Mouse (Mus musculus): ENCODE measurements at regions not wholly inside any gene's neighbourhood (a gene's known extent, or its start where the extent isn't known, plus 50 kb on each side); places are given as distances from the start of the nearest gene placed in this dataset.

- 74% methylated on average over 7 of the region's 7 CpGs for WGBS
- no peaks in the 10 kb centered on the region for H3K9me3 ChIP-seq (ENCODE audit: control insufficient read depth, low read length)
- no peaks in the 10 kb centered on the region for H3K4me1 ChIP-seq (ENCODE audit: control insufficient read depth in 2 of 2, insufficient read depth in 2 of 2, low read length in 2 of 2)
- H3K4me2 ChIP-seq (ENCODE audit: low read length), result no peak overlapping the region
- no peak overlapping the region for H3K4me3 ChIP-seq (ENCODE audit: control insufficient read depth in 1 of 2, insufficient read depth in 1 of 2, low read depth in 1 of 2, low read length in 2 of 2)
- H3K27me3 ChIP-seq (ENCODE audit: control insufficient read depth, insufficient read depth, low read length), result no peaks in the 10 kb centered on the region
- no peak for ATAC-seq (ENCODE audit: insufficient number of reproducible peaks, insufficient read depth, low FRiP score, low read depth)
- H3K27ac ChIP-seq (replicated peaks in 1 of 2; ENCODE audit: control insufficient read depth in 1 of 2, insufficient read depth in 1 of 2, low read depth in 2 of 2, low read length in 2 of 2), result no peak overlapping the region
- H3K36me3 ChIP-seq (ENCODE audit: control insufficient read depth, insufficient read depth, low read length), result no peaks in the 10 kb centered on the region
- no peak overlapping the region for H3K9ac ChIP-seq (ENCODE audit: low read length)
Observed at GRCm38 (mm10) chr6:116906426-116907172, 189.9 kb upstream of the Tmem72 start.

- no peak for ATAC-seq (ENCODE audit: insufficient number of reproducible peaks, insufficient read depth, low FRiP score, low read depth)
- Histone ChIP-seq H3K27me3 (ENCODE audit: control insufficient read depth, insufficient read depth, low read length) (no peaks in the 10 kb centered on the region), H3K4me3 (ENCODE audit: control insufficient read depth in 1 of 2, insufficient read depth in 1 of 2, low read depth in 1 of 2, low read length in 2 of 2) (no peak overlapping the region), H3K4me1 (ENCODE audit: control insufficient read depth in 2 of 2, insufficient read depth in 2 of 2, low read length in 2 of 2) (no peaks in the 10 kb centered on the region), H3K4me2 (ENCODE audit: low read length) (no peak overlapping the region), H3K9ac (ENCODE audit: low read length) (no peak overlapping the region), H3K9me3 (ENCODE audit: control insufficient read depth, low read length) (no peaks in the 10 kb centered on the region), H3K36me3 (ENCODE audit: control insufficient read depth, insufficient read depth, low read length) (no peaks in the 10 kb centered on the region), H3K27ac (replicated peaks in 1 of 2; ENCODE audit: control insufficient read depth in 1 of 2, insufficient read depth in 1 of 2, low read depth in 2 of 2, low read length in 2 of 2) (no peak overlapping the region)
- 81% methylated on average over 7 of the region's 7 CpGs for WGBS
Observed at GRCm38 (mm10) chr6:116910607-116911006, 193.9 kb upstream of the Tmem72 start.

- no peak overlapping the region for H3K27ac ChIP-seq (replicated peaks in 1 of 2; ENCODE audit: control insufficient read depth in 1 of 2, insufficient read depth in 1 of 2, low read depth in 2 of 2, low read length in 2 of 2)
- H3K4me2 ChIP-seq (ENCODE audit: low read length), result no peak overlapping the region
- no peaks in the 10 kb centered on the region for H3K4me1 ChIP-seq (ENCODE audit: control insufficient read depth in 2 of 2, insufficient read depth in 2 of 2, low read length in 2 of 2)
- no peaks in the 10 kb centered on the region for H3K36me3 ChIP-seq (ENCODE audit: control insufficient read depth, insufficient read depth, low read length)
- H3K9ac ChIP-seq (ENCODE audit: low read length), result no peak overlapping the region
- H3K9me3 ChIP-seq (ENCODE audit: control insufficient read depth, low read length), result no peaks in the 10 kb centered on the region
- no peaks in the 10 kb centered on the region for H3K27me3 ChIP-seq (ENCODE audit: control insufficient read depth, insufficient read depth, low read length)
- no peak for ATAC-seq (ENCODE audit: insufficient number of reproducible peaks, insufficient read depth, low FRiP score, low read depth)
- no peak overlapping the region for H3K4me3 ChIP-seq (ENCODE audit: control insufficient read depth in 1 of 2, insufficient read depth in 1 of 2, low read depth in 1 of 2, low read length in 2 of 2)
- WGBS, result 51% methylated on average over 3 of the region's 3 CpGs
Observed at GRCm38 (mm10) chr6:116912161-116912560, 195.4 kb upstream of the Tmem72 start.

GRCm38 (mm10) chr6:116914073-116914472 is 197.4 kb upstream of the Tmem72 start:
- H3K36me3 ChIP-seq (ENCODE audit: control insufficient read depth, insufficient read depth, low read length), result no peaks in the 10 kb centered on the region
- H3K27me3 ChIP-seq (ENCODE audit: control insufficient read depth, insufficient read depth, low read length), result no peaks in the 10 kb centered on the region
- 67% methylated on average over 1 of the region's 1 CpGs for WGBS
- H3K4me3 ChIP-seq (ENCODE audit: control insufficient read depth in 1 of 2, insufficient read depth in 1 of 2, low read depth in 1 of 2, low read length in 2 of 2), result no peak overlapping the region
- no peaks in the 10 kb centered on the region for H3K9me3 ChIP-seq (ENCODE audit: control insufficient read depth, low read length)
- H3K27ac ChIP-seq (replicated peaks in 1 of 2; ENCODE audit: control insufficient read depth in 1 of 2, insufficient read depth in 1 of 2, low read depth in 2 of 2, low read length in 2 of 2), result no peak overlapping the region
- ATAC-seq (ENCODE audit: insufficient number of reproducible peaks, insufficient read depth, low FRiP score, low read depth), result no peak
- no peak overlapping the region for H3K4me2 ChIP-seq (ENCODE audit: low read length)
- H3K4me1 ChIP-seq (ENCODE audit: control insufficient read depth in 2 of 2, insufficient read depth in 2 of 2, low read length in 2 of 2), result no peaks in the 10 kb centered on the region
- H3K9ac ChIP-seq (ENCODE audit: low read length), result no peak overlapping the region

- no peak overlapping the region for H3K27ac ChIP-seq (replicated peaks in 1 of 2; ENCODE audit: control insufficient read depth in 1 of 2, insufficient read depth in 1 of 2, low read depth in 2 of 2, low read length in 2 of 2)
- no peaks in the 10 kb centered on the region for H3K4me1 ChIP-seq (ENCODE audit: control insufficient read depth in 2 of 2, insufficient read depth in 2 of 2, low read length in 2 of 2)
- no peak overlapping the region for H3K4me3 ChIP-seq (ENCODE audit: control insufficient read depth in 1 of 2, insufficient read depth in 1 of 2, low read depth in 1 of 2, low read length in 2 of 2)
- no peak overlapping the region for H3K4me2 ChIP-seq (ENCODE audit: low read length)
- no peak overlapping the region for H3K9ac ChIP-seq (ENCODE audit: low read length)
- H3K36me3 ChIP-seq (ENCODE audit: control insufficient read depth, insufficient read depth, low read length), result no peaks in the 10 kb centered on the region
- 62% methylated on average over 3 of the region's 3 CpGs for WGBS
- H3K27me3 ChIP-seq (ENCODE audit: control insufficient read depth, insufficient read depth, low read length), result no peaks in the 10 kb centered on the region
- H3K9me3 ChIP-seq (ENCODE audit: control insufficient read depth, low read length), result no peaks in the 10 kb centered on the region
- no peak for ATAC-seq (ENCODE audit: insufficient number of reproducible peaks, insufficient read depth, low FRiP score, low read depth)
Observed at GRCm38 (mm10) chr6:116935024-116935423, 218.3 kb upstream of the Tmem72 start.

- Histone ChIP-seq H3K27ac (replicated peaks in 1 of 2; ENCODE audit: control insufficient read depth in 1 of 2, insufficient read depth in 1 of 2, low read depth in 2 of 2, low read length in 2 of 2) (no peak overlapping the region), H3K36me3 (ENCODE audit: control insufficient read depth, insufficient read depth, low read length) (no peaks in the 10 kb centered on the region), H3K4me1 (ENCODE audit: control insufficient read depth in 2 of 2, insufficient read depth in 2 of 2, low read length in 2 of 2) (peaks cover 3 to 9% of the 10 kb centered on the region in 2 experiments; a peak in 2 of 4 replicates), H3K4me3 (ENCODE audit: control insufficient read depth in 1 of 2, insufficient read depth in 1 of 2, low read depth in 1 of 2, low read length in 2 of 2) (no peak overlapping the region), H3K27me3 (ENCODE audit: control insufficient read depth, insufficient read depth, low read length) (no peaks in the 10 kb centered on the region), H3K9ac (ENCODE audit: low read length) (no peak overlapping the region), H3K4me2 (ENCODE audit: low read length) (no peak overlapping the region), H3K9me3 (ENCODE audit: control insufficient read depth, low read length) (no peaks in the 10 kb centered on the region)
- WGBS, result 65% methylated on average over 9 of the region's 9 CpGs
- no peak for ATAC-seq (ENCODE audit: insufficient number of reproducible peaks, insufficient read depth, low FRiP score, low read depth)
Observed at GRCm38 (mm10) chr6:116941576-116941975, 224.9 kb upstream of the Tmem72 start.

- no peak overlapping the region for H3K27ac ChIP-seq (replicated peaks in 1 of 2; ENCODE audit: control insufficient read depth in 1 of 2, insufficient read depth in 1 of 2, low read depth in 2 of 2, low read length in 2 of 2)
- 83% methylated on average over 8 of the region's 8 CpGs for WGBS
- ATAC-seq (ENCODE audit: insufficient number of reproducible peaks, insufficient read depth, low FRiP score, low read depth), result no peak
- no peak overlapping the region for H3K4me3 ChIP-seq (ENCODE audit: control insufficient read depth in 1 of 2, insufficient read depth in 1 of 2, low read depth in 1 of 2, low read length in 2 of 2)
- no peak overlapping the region for H3K9ac ChIP-seq (ENCODE audit: low read length)
- H3K36me3 ChIP-seq (ENCODE audit: control insufficient read depth, insufficient read depth, low read length), result no peaks in the 10 kb centered on the region
- no peaks in the 10 kb centered on the region for H3K27me3 ChIP-seq (ENCODE audit: control insufficient read depth, insufficient read depth, low read length)
- peaks cover 3 to 9% of the 10 kb centered on the region in 2 experiments; a peak in 2 of 4 replicates for H3K4me1 ChIP-seq (ENCODE audit: control insufficient read depth in 2 of 2, insufficient read depth in 2 of 2, low read length in 2 of 2)
- no peak overlapping the region for H3K4me2 ChIP-seq (ENCODE audit: low read length)
- no peaks in the 10 kb centered on the region for H3K9me3 ChIP-seq (ENCODE audit: control insufficient read depth, low read length)
Observed at GRCm38 (mm10) chr6:116942696-116943095, 225.6 kb upstream of the Cxcl12 start.
